Mouse (Mus musculus) cerebellum, adult 2 months (tissue): Measurements from ENCODE around the gene Cerk. TPM values are rescaled to one million over a fixed set of nuclear protein-coding genes. Genes with fewer than 3 reads are reported as not detected.
A peak's percentile ranks its signal among the peaks of the same experiment; 100 is the strongest.
"Not testable (repeated sequence)": the region's sequence is repeated elsewhere in the genome, so short reads cannot be mapped to it uniquely, and the experiment has no call there.

Experiments used
- DNase-seq, 2 experiments: peaks; one replicate each; pipeline ENCODE4 v3.0.0; 2021
- H3K27ac ChIP-seq: fragments of 200-500 bp; 2 replicates; pipeline ENCODE4 v1.5.1; 2012; ENCODE audit warnings: low read length, control low read depth, inconsistent platforms; ENCODE audit not compliant: insufficient read depth
- H3K27me3 ChIP-seq: fragments of 200-500 bp; 2 replicates; pipeline ENCODE4 v1.6.1; 2012; ENCODE audit warnings: inconsistent platforms, mild to moderate bottlenecking, low read length, moderate library complexity; ENCODE audit not compliant: control insufficient read depth, insufficient read depth
- H3K4me1 ChIP-seq: fragments of 200-500 bp; 2 replicates; pipeline ENCODE4 v1.6.1; 2011; ENCODE audit warnings: low read length; ENCODE audit not compliant: control insufficient read depth, insufficient read depth
- H3K4me3 ChIP-seq: fragments of 200-500 bp; replicated peaks from 2 replicates; pipeline ENCODE3; 2011; ENCODE audit warnings: mild to moderate bottlenecking, low read depth, low read length, control low read depth; ENCODE audit not compliant: insufficient read depth
- CTCF ChIP-seq: fragments of 200-500 bp; IDR thresholded peaks from 2 replicates; pipeline ENCODE4 v1.5.1; 2011; ENCODE audit warnings: low read depth, mild to moderate bottlenecking, control low read depth, low read length, moderate library complexity, borderline replicate concordance; ENCODE audit not compliant: insufficient read depth
- POLR2A ChIP-seq: fragments of 200-500 bp; IDR thresholded peaks from 2 replicates; pipeline ENCODE4 v1.6.1; 2011; ENCODE audit warnings: low read length, control low read depth, borderline replicate concordance; ENCODE audit not compliant: insufficient read depth
- WGBS: fragments of 180-500 bp; shearing (Covaris S2); methylation state at CpG from one replicate; pipeline ENCODE4 v1.1.7; 2018; 5-methylcytosine and 5-hydroxymethylcytosine counted together
- polyA plus RNA-seq: library from polyadenylated mRNA; depleted of rRNA; stranded (reverse); fragments of >200 nt; gene quantifications from 2 replicates; pipeline ENCODE4 v1.2.3, GENCODE M21; 2012

Gene Cerk
- polyA plus RNA-seq, 1 experiment = 152 TPM

GRCm38 (mm10) chr15:86228186-86228585 is 42.2 kb upstream of the Cerk start:
- Histone ChIP-seq H3K4me1 (peaks cover 55% of the 10 kb centered on the region), H3K27me3 (no peaks in the 10 kb centered on the region), H3K4me3 (no peak overlapping the region), H3K27ac (no peak overlapping the region)
- 45% methylated on average over 3 of the region's 3 CpGs for WGBS
- DNase-seq = peak; percentile 60 to 71
- peak; percentile 73 for TF ChIP-seq CTCF
- no peak for TF ChIP-seq POLR2A

DNA sequence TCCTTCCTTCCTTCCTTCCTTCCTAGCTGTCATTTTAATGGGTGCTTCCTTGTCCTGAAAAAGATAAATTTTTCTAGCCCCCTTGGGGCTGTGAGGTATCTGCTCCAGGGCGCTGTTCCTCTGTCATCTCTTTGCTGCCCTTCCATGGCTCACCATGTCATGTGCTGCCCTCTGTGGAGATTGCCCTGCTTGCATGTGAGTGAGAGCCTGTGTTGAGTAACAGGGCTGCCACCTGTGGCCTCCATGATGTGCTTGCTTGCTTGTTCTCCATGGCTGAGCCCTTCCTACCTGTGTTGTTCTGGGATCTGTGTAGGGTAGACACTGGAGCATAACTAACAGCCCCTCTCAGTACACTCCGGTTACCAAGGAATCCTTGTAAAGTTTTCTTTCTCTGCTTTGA is 41.0 kb upstream of the Cerk start:
- no peak overlapping the region for H3K27ac ChIP-seq
- H3K27me3 ChIP-seq = no peaks in the 10 kb centered on the region
- 90% methylated on average over 2 of the region's 2 CpGs for WGBS
- peak in 1 of 2 experiments; percentile 20 for DNase-seq
- no peak overlapping the region for H3K4me3 ChIP-seq
- TF ChIP-seq CTCF (no peak), POLR2A (no peak)
- H3K4me1 ChIP-seq = peaks cover 46% of the 10 kb centered on the region

GRCm38 (mm10) chr15:86226221-86226620 is 40.3 kb upstream of the Cerk start:
- DNase-seq = no peak
- Histone ChIP-seq H3K4me1 (peaks cover 44% of the 10 kb centered on the region), H3K27me3 (no peaks in the 10 kb centered on the region), H3K27ac (peak overlapping the region; percentile 8), H3K4me3 (no peak overlapping the region)
- TF ChIP-seq CTCF (no peak), POLR2A (no peak)
- WGBS = 83% methylated on average over 5 of the region's 5 CpGs

DNA sequence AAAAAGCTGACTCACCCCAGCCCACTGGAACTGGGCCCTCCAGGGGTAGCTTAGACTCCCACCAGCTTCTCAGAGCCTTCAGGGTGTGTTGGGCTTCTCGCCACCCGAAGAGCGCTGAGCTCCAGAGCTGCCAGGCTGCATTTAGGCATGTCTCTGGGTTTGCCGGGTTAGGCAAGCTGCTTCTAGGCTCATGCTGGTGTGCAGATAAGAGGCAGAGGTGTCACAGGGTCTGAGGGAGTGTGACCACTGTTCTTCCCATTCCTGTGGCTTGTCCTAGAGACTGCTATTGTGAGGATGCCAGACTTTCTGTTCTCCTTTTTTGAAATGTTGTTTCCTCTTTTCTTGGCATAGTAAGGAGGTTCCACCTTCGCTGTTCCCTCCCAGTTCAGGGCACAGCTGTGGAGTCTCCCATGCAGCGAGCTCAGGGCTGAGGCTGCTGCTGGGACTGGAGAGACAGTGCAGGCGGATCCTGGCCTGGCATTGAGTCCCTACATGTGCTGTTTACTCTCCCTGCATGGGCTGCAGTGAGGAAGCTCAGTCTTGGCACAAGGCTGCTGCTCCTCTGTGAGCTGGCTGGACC is 39.1 kb upstream of the Cerk start:
- DNase-seq = peak; percentile 52 to 61
- TF ChIP-seq POLR2A = no peak
- no peak for TF ChIP-seq CTCF
- peaks cover 39% of the 10 kb centered on the region for H3K4me1 ChIP-seq
- whole genome bisulfite sequencing = 39% methylated on average over 7 of the region's 7 CpGs
- no peaks in the 10 kb centered on the region for H3K27me3 ChIP-seq
- H3K27ac ChIP-seq = peak overlapping the region; percentile 6
- H3K4me3 ChIP-seq = no peak overlapping the region

GRCm38 (mm10) chr15:86221901-86222300 is 36.0 kb upstream of the Cerk start:
- H3K4me1 ChIP-seq = peaks cover 39% of the 10 kb centered on the region
- DNase-seq, H3K27ac ChIP-seq, H3K27me3 ChIP-seq, H3K4me3 ChIP-seq: not testable (repeated sequence)
- WGBS = 90% methylated on average over 11 of the region's 11 CpGs

GRCm38 (mm10) chr15:86221369-86221768 is 35.4 kb upstream of the Cerk start:
- no peak overlapping the region for H3K4me3 ChIP-seq
- H3K27ac ChIP-seq = no peak overlapping the region
- 75% methylated on average over 4 of the region's 4 CpGs for WGBS
- no peaks in the 10 kb centered on the region for H3K27me3 ChIP-seq
- TF ChIP-seq POLR2A = no peak
- no peak for DNase-seq
- peaks cover 38% of the 10 kb centered on the region for H3K4me1 ChIP-seq

- DNase-seq = no peak
- H3K4me3 ChIP-seq = no peak overlapping the region
- H3K4me1 ChIP-seq = peaks cover 31% of the 10 kb centered on the region
- no peaks in the 10 kb centered on the region for H3K27me3 ChIP-seq
- TF ChIP-seq CTCF (no peak), POLR2A (no peak)
- WGBS = 67% methylated on average over 4 of the region's 4 CpGs
- H3K27ac ChIP-seq = peak overlapping the region; percentile 70; the same call in 1 of the 2 replicates
These were observed 34.8 kb upstream of the Cerk start for GRCm38 (mm10) chr15:86220715-86221114.

- 54% methylated on average over 5 of the region's 5 CpGs for WGBS
- H3K4me3 ChIP-seq = no peak overlapping the region
- TF ChIP-seq POLR2A = no peak
- TF ChIP-seq CTCF = no peak
These were observed 34.3 kb upstream of the Cerk start for GRCm38 (mm10) chr15:86220229-86220630.

More at GRCm38 (mm10) chr15:86220229-86220630, 34.3 kb upstream of the Cerk start:
- H3K4me1 ChIP-seq = peaks cover 26% of the 10 kb centered on the region
- DNase-seq = no peak
- no peaks in the 10 kb centered on the region for H3K27me3 ChIP-seq
- peak overlapping the region; percentile 70; the same call in 1 of the 2 replicates for H3K27ac ChIP-seq
